Mouse (Mus musculus) forebrain, embryonic 14.5 days (tissue): ENCODE measurements around the gene Gp9. TPM values are rescaled to one million over a fixed set of nuclear protein-coding genes. Genes with fewer than 3 reads are reported as not detected.

Experiments used
- ATAC-seq: fragments of 200-750 bp; cut with Nextera tagmentation; 2 replicates; pipeline ENCODE4 v1.8.0; 2017; ENCODE audit warnings: mild to moderate bottlenecking, moderate library complexity
- DNase-seq: peaks from one replicate; pipeline ENCODE4 v3.0.0-alpha.2; 2015; ENCODE audit warnings: low spot score
- H3K27ac ChIP-seq: fragments of 300-500 bp; sonication (generic); 2 replicates; pipeline ENCODE4 v1.5.1; 2014; ENCODE audit warnings: low read depth, mild to moderate bottlenecking, control low read depth, low read length, moderate library complexity
- H3K27me3 ChIP-seq: fragments of 300-500 bp; sonication (generic); replicated peaks from 2 replicates; pipeline ENCODE4 v1.6.1; 2014; ENCODE audit warnings: low read length, control low read depth, mixed read lengths; ENCODE audit not compliant: control insufficient read depth, insufficient read depth
- H3K36me3 ChIP-seq: fragments of 300-500 bp; sonication (generic); 2 replicates; pipeline ENCODE4 v1.6.1; 2014; ENCODE audit warnings: low read length, control low read depth; ENCODE audit not compliant: control insufficient read depth, insufficient read depth
- H3K4me1 ChIP-seq: fragments of 300-500 bp; sonication (generic); 2 replicates; pipeline ENCODE4 v1.6.1; 2014; ENCODE audit warnings: antibody characterized with exemption, low read length, control low read depth; ENCODE audit not compliant: control insufficient read depth, insufficient read depth
- H3K4me2 ChIP-seq: fragments of 300-500 bp; sonication (generic); 2 replicates; pipeline ENCODE4 v1.6.1; 2014; ENCODE audit warnings: mild to moderate bottlenecking, control low read depth, low read length
- H3K4me3 ChIP-seq: fragments of 300-500 bp; sonication (generic); 2 replicates; pipeline ENCODE4 v1.5.1; 2014; ENCODE audit warnings: low read depth, low read length, control low read depth
- H3K9ac ChIP-seq: fragments of 300-500 bp; sonication (generic); 2 replicates; pipeline ENCODE4 v1.6.1; 2014; ENCODE audit warnings: mild to moderate bottlenecking, low read length, control low read depth, moderate library complexity
- H3K9me3 ChIP-seq: fragments of 300-500 bp; sonication (generic); replicated peaks from 2 replicates; pipeline ENCODE4 v1.6.1; 2016; ENCODE audit warnings: low read length, control low read depth, mixed read lengths; ENCODE audit not compliant: control insufficient read depth
- WGBS: fragments of 180-500 bp; shearing (Covaris S2); extraction: QIAGEN DNeasy Blood & Tissue Kit; methylation state at CpG from one replicate; pipeline ENCODE4 v1.1.7; 2014; 5-methylcytosine and 5-hydroxymethylcytosine counted together
- polyA plus RNA-seq: library from polyadenylated mRNA; unstranded; fragments of >200 nt; fragmentation: Nextera tagmentation; extraction: Ambion mirVana; gene quantifications from 2 replicates; pipeline ENCODE4 v1.2.1, GENCODE M21; 2014

Gene Gp9
- polyA plus RNA-seq, 1 experiment from 2014 or later, result 0.47 TPM

DNA sequence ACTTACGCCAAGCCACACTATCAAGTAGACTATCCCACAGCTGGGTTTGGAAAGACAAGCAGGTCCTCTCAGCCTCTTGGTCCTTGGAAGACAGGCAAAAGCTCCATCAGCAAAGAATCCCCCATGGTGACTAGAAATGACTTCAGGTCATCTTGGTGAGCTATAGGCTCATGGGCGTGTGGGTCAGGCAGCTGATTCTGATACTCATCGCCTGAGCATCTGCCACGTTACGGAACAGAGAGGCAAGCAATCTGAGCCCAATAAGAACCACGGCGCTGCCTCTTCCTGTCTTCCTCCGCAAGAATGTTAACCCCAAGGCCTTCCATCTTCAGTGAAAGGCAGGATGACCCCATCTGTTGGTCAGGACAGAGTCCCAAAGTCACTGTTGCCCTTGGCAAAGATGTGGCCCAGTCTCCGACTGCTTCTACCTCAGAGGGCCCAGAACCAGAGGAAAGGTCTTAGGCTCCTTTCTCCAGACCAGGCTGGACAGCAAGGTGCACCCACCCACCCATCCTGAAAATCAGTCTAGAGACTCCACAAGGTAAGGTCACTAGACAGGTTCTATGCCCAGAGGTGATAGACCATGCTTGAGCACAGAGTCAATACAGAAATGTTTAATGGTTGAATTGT, 10.5 kb downstream of the Gp9 start:
- peaks cover 16% of the 10 kb centered on the region for H3K36me3 ChIP-seq
- no peak overlapping the region for H3K4me2 ChIP-seq
- H3K9me3 ChIP-seq, result no peaks in the 10 kb centered on the region
- H3K4me3 ChIP-seq, result no peak overlapping the region
- ATAC-seq (no peak), DNase-seq (no peak)
- peaks cover 8% of the 10 kb centered on the region for H3K4me1 ChIP-seq
- H3K9ac ChIP-seq, result no peak overlapping the region
- H3K27me3 ChIP-seq, result no peaks in the 10 kb centered on the region
- H3K27ac ChIP-seq, result no peak overlapping the region
- 93% methylated on average over 9 of the region's 9 CpGs for WGBS

DNA sequence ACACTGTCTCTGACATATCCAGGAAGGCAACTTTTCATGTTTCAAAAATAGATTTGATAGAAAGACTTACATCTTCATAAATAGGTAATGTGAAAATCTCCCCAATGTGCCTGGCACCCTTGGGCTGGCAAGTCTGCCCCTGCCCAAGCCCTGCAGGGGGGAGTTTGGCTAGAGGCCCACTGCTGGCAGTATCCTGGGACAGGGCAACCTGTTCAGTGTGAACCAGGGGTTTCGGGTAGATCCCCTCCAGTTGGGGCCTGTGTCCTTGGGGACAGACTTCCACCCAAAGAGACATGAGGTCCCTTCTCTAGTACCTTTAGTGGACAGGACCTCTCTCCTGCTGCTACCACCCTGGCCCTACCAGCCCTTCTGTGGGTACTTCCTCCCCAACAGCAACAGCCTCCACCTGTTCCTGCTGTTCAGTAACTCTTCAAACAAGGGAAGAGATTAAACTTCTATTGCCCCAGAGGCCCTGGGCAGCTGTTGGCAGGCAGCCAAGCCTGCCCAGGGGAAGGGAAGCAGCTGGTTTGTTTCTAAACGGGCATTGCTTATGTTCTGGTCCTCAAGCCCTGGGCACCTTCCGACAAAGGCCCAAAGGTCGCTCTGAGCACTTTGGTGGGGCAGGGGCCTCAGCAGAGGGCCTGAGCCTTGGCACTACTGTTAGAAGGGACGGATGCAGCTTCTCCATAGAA, 11.2 kb downstream of the Gp9 start:
- Histone ChIP-seq H3K36me3 (peaks cover 17% of the 10 kb centered on the region), H3K9me3 (no peaks in the 10 kb centered on the region), H3K4me1 (peaks cover 8% of the 10 kb centered on the region), H3K4me3 (no peak overlapping the region), H3K9ac (peak overlapping the region; percentile 43; the same call in 1 of the 2 replicates), H3K27me3 (no peaks in the 10 kb centered on the region), H3K27ac (no peak overlapping the region), H3K4me2 (no peak overlapping the region)
- 25% methylated on average over 5 of the region's 5 CpGs for WGBS
- ATAC-seq (no peak), DNase-seq (peak; percentile 46)

DNA sequence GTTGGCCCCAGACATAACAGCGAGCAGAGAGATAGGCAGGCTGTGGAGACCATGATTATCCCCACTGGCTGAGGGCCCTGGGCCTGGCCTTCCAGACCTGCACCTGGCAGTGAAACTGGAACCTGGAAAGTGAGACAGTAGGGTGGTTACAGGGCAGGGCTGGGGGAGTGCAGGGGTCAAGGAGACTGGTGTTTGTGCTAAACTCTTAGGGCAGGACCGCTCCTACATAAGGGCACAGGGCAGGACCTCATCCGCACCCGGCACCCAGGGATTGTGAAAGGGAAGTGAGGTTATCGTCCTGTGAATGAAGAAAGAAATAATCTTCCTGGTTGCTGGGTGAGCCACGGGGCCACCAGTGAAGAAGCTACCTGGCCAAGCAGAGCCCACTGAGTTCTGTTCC, 11.9 kb downstream of the Gp9 start:
- ATAC-seq (no peak), DNase-seq (no peak)
- 88% methylated on average over 6 of the region's 6 CpGs for WGBS
- H3K27ac ChIP-seq, result no peak overlapping the region
- H3K4me3 ChIP-seq, result no peak overlapping the region
- H3K27me3 ChIP-seq, result no peaks in the 10 kb centered on the region
- H3K9me3 ChIP-seq, result no peaks in the 10 kb centered on the region
- H3K9ac ChIP-seq, result 0 out of 2 replicates have a peak overlapping the region, but pooled peaks have one; percentile 43
- peaks cover 8% of the 10 kb centered on the region for H3K4me1 ChIP-seq
- peaks cover 20% of the 10 kb centered on the region for H3K36me3 ChIP-seq
- no peak overlapping the region for H3K4me2 ChIP-seq

DNA sequence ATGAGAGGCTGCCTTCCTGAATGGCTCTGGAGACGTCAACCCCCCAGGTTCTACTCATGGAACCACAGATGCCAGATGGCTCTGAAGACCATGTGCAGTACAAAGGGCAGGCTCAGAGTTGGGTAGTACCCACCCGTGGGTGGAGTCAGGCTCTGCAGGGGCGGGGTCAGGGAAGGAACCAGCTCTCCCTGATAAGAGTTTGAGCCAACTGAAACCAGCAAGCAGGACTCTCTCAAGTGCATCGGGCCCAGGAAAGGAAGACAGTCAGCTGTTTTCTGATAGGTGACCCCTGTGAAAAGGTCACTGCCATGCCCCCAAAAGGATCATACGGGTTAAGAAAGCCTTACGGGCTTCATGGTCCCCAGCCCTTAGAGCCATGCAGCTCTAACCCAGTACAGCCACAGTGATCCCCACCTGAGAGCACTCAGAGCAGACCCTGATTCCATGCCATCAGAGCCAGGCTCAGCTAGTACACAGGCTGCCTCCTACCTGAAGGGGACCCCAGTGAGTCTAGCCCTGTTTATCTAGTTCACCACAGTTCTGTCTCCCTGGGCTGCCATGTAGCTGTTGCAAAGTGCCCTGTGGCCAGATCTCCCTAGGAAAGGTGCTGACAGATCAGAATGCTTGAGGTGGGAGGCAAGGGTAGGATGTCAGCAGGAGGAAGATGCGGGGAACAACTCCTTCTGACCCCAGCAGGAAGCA, 13.1 kb downstream of the Gp9 start:
- Histone ChIP-seq H3K9me3 (no peaks in the 10 kb centered on the region), H3K4me1 (peaks cover 8% of the 10 kb centered on the region), H3K36me3 (peaks cover 20% of the 10 kb centered on the region), H3K27ac (no peak overlapping the region), H3K4me2 (no peak overlapping the region), H3K27me3 (no peaks in the 10 kb centered on the region), H3K4me3 (no peak overlapping the region), H3K9ac (no peak overlapping the region)
- ATAC-seq, result no peak
- DNase-seq, result no peak
- 84% methylated on average over 7 of the region's 7 CpGs for WGBS

DNA sequence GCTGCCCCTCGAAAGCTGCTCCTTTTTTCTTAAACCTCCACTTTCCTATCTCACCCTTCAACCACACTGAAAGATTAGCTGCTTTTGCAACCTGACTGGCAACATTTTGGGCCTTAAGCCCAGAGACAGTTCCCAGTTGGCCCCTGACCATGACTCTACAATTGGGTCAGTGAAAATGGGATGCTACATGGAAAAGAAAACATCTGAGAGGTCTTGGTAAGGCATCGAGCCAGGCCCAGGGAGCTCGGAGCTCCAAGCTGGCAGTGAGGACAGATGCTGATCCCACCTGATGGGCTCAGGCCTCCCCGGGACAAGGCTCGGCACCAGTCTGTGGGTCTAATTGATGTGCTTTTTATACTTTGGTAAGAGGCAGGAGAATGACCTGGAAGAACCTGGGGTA, 14.0 kb downstream of the Gp9 start:
- ATAC-seq, result no peak
- H3K4me1 ChIP-seq, result peaks cover 8% of the 10 kb centered on the region
- no peaks in the 10 kb centered on the region for H3K27me3 ChIP-seq
- H3K4me2 ChIP-seq, result no peak overlapping the region
- H3K4me3 ChIP-seq, result no peak overlapping the region
- no peak for DNase-seq
- H3K9me3 ChIP-seq, result no peaks in the 10 kb centered on the region
- no peak overlapping the region for H3K27ac ChIP-seq
- 92% methylated on average over 5 of the region's 5 CpGs for WGBS
- peaks cover 20% of the 10 kb centered on the region for H3K36me3 ChIP-seq
- no peak overlapping the region for H3K9ac ChIP-seq

DNA sequence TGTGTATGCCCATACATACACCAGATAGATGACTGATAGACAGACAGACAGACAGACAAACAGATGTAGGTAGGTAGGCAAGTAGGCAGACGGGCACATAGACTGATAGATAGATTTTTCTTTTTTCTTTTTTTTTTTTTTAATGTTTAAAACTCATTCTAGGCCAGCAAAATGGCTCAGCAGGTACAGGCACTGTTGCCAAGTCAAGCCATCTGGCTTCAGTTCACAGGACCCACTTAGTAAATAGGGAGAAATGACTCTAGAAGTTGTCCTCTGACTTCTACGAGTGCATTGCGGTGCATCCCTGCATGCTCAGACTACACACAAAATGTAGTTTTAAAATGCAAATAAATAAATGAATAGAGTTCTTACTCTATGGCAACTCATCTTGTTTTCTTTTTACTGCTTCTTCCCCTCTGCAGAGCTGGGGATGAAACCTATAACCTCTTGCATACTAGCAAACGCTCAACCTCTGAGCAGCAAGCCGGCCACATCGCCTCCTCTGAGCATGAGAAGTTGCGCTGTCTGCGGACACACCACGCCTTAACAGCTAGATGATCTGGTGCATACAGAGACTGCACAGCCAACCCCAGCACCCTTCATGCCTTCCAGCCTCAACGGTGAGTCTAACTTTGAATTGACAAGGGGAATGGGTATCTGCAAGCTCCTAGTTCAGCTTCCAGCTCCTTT, 16.1 kb downstream of the Gp9 start:
- no peak overlapping the region for H3K4me2 ChIP-seq
- DNase-seq, result no peak
- WGBS, result 96% methylated on average over 10 of the region's 10 CpGs

DNA sequence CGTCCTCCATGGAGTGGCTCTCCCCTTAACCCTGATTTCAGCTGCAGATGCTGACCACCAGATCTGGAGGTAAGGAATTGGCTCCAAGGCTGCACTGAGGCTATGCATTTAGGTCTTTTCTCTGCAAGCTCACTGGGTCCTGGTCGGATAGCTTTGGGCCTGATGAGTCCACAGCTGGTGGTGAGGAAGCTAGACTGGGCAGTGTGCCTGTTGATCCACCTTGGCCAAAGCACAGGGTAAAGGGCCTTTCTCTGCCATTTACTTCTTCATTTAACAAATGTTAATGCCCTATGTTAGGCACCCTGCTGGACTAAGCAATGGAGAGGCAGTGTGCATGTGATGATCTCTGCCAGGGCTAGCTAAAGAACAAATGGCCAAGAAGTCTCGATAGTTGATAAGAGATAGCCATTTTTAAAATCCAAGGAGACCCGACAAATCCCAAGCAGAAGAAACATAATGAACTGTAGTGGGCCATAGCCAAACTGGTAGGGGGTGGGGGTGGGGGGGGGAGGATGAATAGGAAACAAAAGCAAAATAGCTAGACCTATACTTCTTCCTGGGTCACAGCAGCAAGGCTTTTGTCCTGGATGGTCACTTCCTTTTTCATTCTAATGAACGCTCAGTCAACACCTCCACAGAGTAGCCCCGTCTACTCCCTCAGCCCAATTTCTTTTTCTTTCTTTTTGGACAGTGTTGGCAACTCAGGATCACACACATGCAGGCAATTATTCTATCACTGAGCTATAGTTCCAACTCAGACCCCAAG, 17.7 kb downstream of the Gp9 start:
- Histone ChIP-seq H3K4me3 (no peak overlapping the region), H3K4me2 (no peak overlapping the region), H3K36me3 (peaks cover 20% of the 10 kb centered on the region), H3K4me1 (no peaks in the 10 kb centered on the region), H3K9ac (no peak overlapping the region), H3K27ac (no peak overlapping the region), H3K9me3 (no peaks in the 10 kb centered on the region), H3K27me3 (no peaks in the 10 kb centered on the region)
- WGBS, result 50% methylated on average over 6 of the region's 6 CpGs
- DNase-seq, result no peak
- ATAC-seq, result no peak

More for the DNA sequence above, 16.1 kb downstream of the Gp9 start:
- no peaks in the 10 kb centered on the region for H3K9me3 ChIP-seq
- H3K36me3 ChIP-seq, result peaks cover 20% of the 10 kb centered on the region
- H3K27me3 ChIP-seq, result no peaks in the 10 kb centered on the region
- ATAC-seq, result no peak
- H3K4me3 ChIP-seq, result no peak overlapping the region
- peaks cover 8% of the 10 kb centered on the region for H3K4me1 ChIP-seq
- H3K27ac ChIP-seq, result no peak overlapping the region
- H3K9ac ChIP-seq, result no peak overlapping the region

DNA sequence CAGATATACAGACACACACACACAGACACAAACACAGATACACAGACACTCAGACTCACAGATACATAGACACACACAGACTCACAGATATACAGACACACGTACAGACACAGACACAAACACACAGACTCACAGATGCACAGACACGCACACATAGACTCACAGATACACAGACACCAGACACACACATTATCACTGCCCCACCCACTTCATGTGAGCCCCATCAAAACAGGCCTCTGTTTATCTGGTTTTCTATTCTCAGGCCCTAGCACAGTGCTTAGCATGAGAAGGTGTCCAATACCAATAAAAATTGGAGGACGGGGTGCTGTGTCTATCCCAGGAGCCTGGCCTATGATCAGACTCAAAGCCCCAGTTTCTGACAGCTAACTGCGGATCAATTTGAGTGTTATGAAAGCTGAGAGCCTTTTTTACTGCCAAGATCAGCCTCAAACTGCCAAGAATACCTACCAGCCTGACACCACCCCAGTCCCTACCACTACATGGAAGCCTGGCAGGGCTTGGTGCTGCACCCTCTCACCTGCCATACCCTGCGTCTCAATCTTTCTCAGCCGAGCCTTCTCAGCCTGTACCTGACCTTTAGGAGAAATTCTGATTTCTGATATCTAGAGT, 18.5 kb downstream of the Gp9 start:
- WGBS, result 86% methylated on average over 6 of the region's 6 CpGs
- H3K4me2 ChIP-seq, result no peak overlapping the region
- ATAC-seq (no peak), DNase-seq (no peak)
- H3K27ac ChIP-seq, result no peak overlapping the region
- peaks cover 13% of the 10 kb centered on the region; the same call in 1 of the 2 replicates for H3K36me3 ChIP-seq
- H3K4me3 ChIP-seq, result no peak overlapping the region
- no peaks in the 10 kb centered on the region for H3K9me3 ChIP-seq
- no peaks in the 10 kb centered on the region for H3K27me3 ChIP-seq
- H3K4me1 ChIP-seq, result no peaks in the 10 kb centered on the region
- H3K9ac ChIP-seq, result no peak overlapping the region
